Mouse (Mus musculus): ENCODE data around the gene Atf5. TPM values are rescaled to one million over a fixed set of nuclear protein-coding genes. Genes with fewer than 3 reads are reported as not detected.

Atf5 gene
- 9.6 and 14.6 TPM in 2 replicates for polyA plus RNA-seq (2011; ENCODE audit: insufficient read depth, insufficient read length, low read depth, missing spikeins)

GRCm38 (mm10) chr7:44816470-44817021 lies at the start of gene Atf5:
Gene Atf5 (minus strand): TSS chr7:44816658.
- Histone ChIP-seq H3K36me3 (ENCODE audit: control insufficient read depth, insufficient read depth, low read length, poor library complexity, severe bottlenecking) (peaks cover 27% of the 10 kb centered on the region), H3K4me3 (ENCODE audit: low read depth, low read length) (peak within 1 kb of the TSS; percentile 98), H3K4me1 (ENCODE audit: control insufficient read depth, insufficient read depth, low read length) (peaks cover 4% of the 10 kb centered on the region), H3K9me3 (replicated peaks; ENCODE audit: control insufficient read depth, insufficient read depth, low read length, poor library complexity, severe bottlenecking) (no peaks in the 10 kb centered on the region), H3K9ac (ENCODE audit: low read depth, poor library complexity, severe bottlenecking) (peak within 1 kb of the TSS; percentile 99), H3K27ac (ENCODE audit: insufficient read depth, low read length) (peak within 1 kb of the TSS; percentile 83), H3K27me3 (ENCODE audit: control insufficient read depth, insufficient read depth, low read length, poor library complexity, severe bottlenecking) (no peaks in the 10 kb centered on the region)
- TF ChIP-seq POLR2A (IDR thresholded peaks at IDR 0.05; ENCODE audit: insufficient read depth, low read length) = no peak
- no peak for TF ChIP-seq CTCF (IDR thresholded peaks at IDR 0.05; ENCODE audit: low read depth, low read length)
- TF ChIP-seq EP300 (IDR thresholded peaks at IDR 0.05; ENCODE audit: insufficient read depth, low read depth, low read length) = no peak

- H3K27ac ChIP-seq (ENCODE audit: insufficient read depth, low read length) = no peak overlapping the region
- H3K4me3 ChIP-seq (ENCODE audit: low read depth, low read length) = no peak overlapping the region
- H3K9me3 ChIP-seq (replicated peaks; ENCODE audit: control insufficient read depth, insufficient read depth, low read length, poor library complexity, severe bottlenecking) = no peaks in the 10 kb centered on the region
- peaks cover 2% of the 10 kb centered on the region for H3K4me1 ChIP-seq (ENCODE audit: control insufficient read depth, insufficient read depth, low read length)
- H3K36me3 ChIP-seq (ENCODE audit: control insufficient read depth, insufficient read depth, low read length, poor library complexity, severe bottlenecking) = peaks cover 11% of the 10 kb centered on the region; the same call in 1 of the 2 replicates
- TF ChIP-seq EP300 (IDR thresholded peaks at IDR 0.05; ENCODE audit: insufficient read depth, low read depth, low read length) = no peak
- no peak for TF ChIP-seq CTCF (IDR thresholded peaks at IDR 0.05; ENCODE audit: low read depth, low read length)
- no peak for TF ChIP-seq POLR2A (IDR thresholded peaks at IDR 0.05; ENCODE audit: insufficient read depth, low read length)
- H3K27me3 ChIP-seq (ENCODE audit: control insufficient read depth, insufficient read depth, low read length, poor library complexity, severe bottlenecking) = no peaks in the 10 kb centered on the region
- no peak overlapping the region for H3K9ac ChIP-seq (ENCODE audit: low read depth, poor library complexity, severe bottlenecking)
These were observed 48.4 kb upstream of the Atf5 start for GRCm38 (mm10) chr7:44864595-44865542.

GRCm38 (mm10) chr7:44863982-44864494 lies 47.6 kb upstream of the Atf5 start:
- Histone ChIP-seq H3K27me3 (ENCODE audit: control insufficient read depth, insufficient read depth, low read length, poor library complexity, severe bottlenecking) (no peaks in the 10 kb centered on the region), H3K4me1 (ENCODE audit: control insufficient read depth, insufficient read depth, low read length) (peaks cover 2% of the 10 kb centered on the region), H3K9ac (ENCODE audit: low read depth, poor library complexity, severe bottlenecking) (no peak overlapping the region), H3K4me3 (ENCODE audit: low read depth, low read length) (no peak overlapping the region), H3K27ac (ENCODE audit: insufficient read depth, low read length) (no peak overlapping the region), H3K9me3 (replicated peaks; ENCODE audit: control insufficient read depth, insufficient read depth, low read length, poor library complexity, severe bottlenecking) (no peaks in the 10 kb centered on the region), H3K36me3 (ENCODE audit: control insufficient read depth, insufficient read depth, low read length, poor library complexity, severe bottlenecking) (peaks cover 11% of the 10 kb centered on the region; the same call in 1 of the 2 replicates)
- TF ChIP-seq POLR2A (IDR thresholded peaks at IDR 0.05; ENCODE audit: insufficient read depth, low read length) (no peak), CTCF (IDR thresholded peaks at IDR 0.05; ENCODE audit: low read depth, low read length) (no peak), EP300 (IDR thresholded peaks at IDR 0.05; ENCODE audit: insufficient read depth, low read depth, low read length) (no peak)

- H3K27ac ChIP-seq (ENCODE audit: insufficient read depth, low read length) = no peak overlapping the region
- H3K27me3 ChIP-seq (ENCODE audit: control insufficient read depth, insufficient read depth, low read length, poor library complexity, severe bottlenecking) = no peaks in the 10 kb centered on the region
- no peak overlapping the region for H3K4me3 ChIP-seq (ENCODE audit: low read depth, low read length)
- H3K9me3 ChIP-seq (replicated peaks; ENCODE audit: control insufficient read depth, insufficient read depth, low read length, poor library complexity, severe bottlenecking) = no peaks in the 10 kb centered on the region
- TF ChIP-seq EP300 (IDR thresholded peaks at IDR 0.05; ENCODE audit: insufficient read depth, low read depth, low read length) = no peak
- no peak for TF ChIP-seq CTCF (IDR thresholded peaks at IDR 0.05; ENCODE audit: low read depth, low read length)
- no peak for TF ChIP-seq POLR2A (IDR thresholded peaks at IDR 0.05; ENCODE audit: insufficient read depth, low read length)
- no peak overlapping the region for H3K9ac ChIP-seq (ENCODE audit: low read depth, poor library complexity, severe bottlenecking)
- peaks cover 11% of the 10 kb centered on the region; the same call in 1 of the 2 replicates for H3K36me3 ChIP-seq (ENCODE audit: control insufficient read depth, insufficient read depth, low read length, poor library complexity, severe bottlenecking)
- H3K4me1 ChIP-seq (ENCODE audit: control insufficient read depth, insufficient read depth, low read length) = peaks cover 2% of the 10 kb centered on the region
These were observed 46.8 kb upstream of the Atf5 start for GRCm38 (mm10) chr7:44863210-44863609.

GRCm38 (mm10) chr7:44862434-44862833 lies 46.0 kb upstream of the Atf5 start:
- no peak overlapping the region for H3K9ac ChIP-seq (ENCODE audit: low read depth, poor library complexity, severe bottlenecking)
- peaks cover 1% of the 10 kb centered on the region for H3K4me1 ChIP-seq (ENCODE audit: control insufficient read depth, insufficient read depth, low read length)
- H3K9me3 ChIP-seq (replicated peaks; ENCODE audit: control insufficient read depth, insufficient read depth, low read length, poor library complexity, severe bottlenecking) = no peaks in the 10 kb centered on the region
- no peak for TF ChIP-seq POLR2A (IDR thresholded peaks at IDR 0.05; ENCODE audit: insufficient read depth, low read length)
- TF ChIP-seq EP300 (IDR thresholded peaks at IDR 0.05; ENCODE audit: insufficient read depth, low read depth, low read length) = no peak
- no peak for TF ChIP-seq CTCF (IDR thresholded peaks at IDR 0.05; ENCODE audit: low read depth, low read length)
- peaks cover 11% of the 10 kb centered on the region; the same call in 1 of the 2 replicates for H3K36me3 ChIP-seq (ENCODE audit: control insufficient read depth, insufficient read depth, low read length, poor library complexity, severe bottlenecking)
- H3K27ac ChIP-seq (ENCODE audit: insufficient read depth, low read length) = no peak overlapping the region
- H3K27me3 ChIP-seq (ENCODE audit: control insufficient read depth, insufficient read depth, low read length, poor library complexity, severe bottlenecking) = no peaks in the 10 kb centered on the region
- no peak overlapping the region for H3K4me3 ChIP-seq (ENCODE audit: low read depth, low read length)
